Mouse (Mus musculus): ENCODE results near the gene C2cd3. TPM values are rescaled to one million over a fixed set of nuclear protein-coding genes. Genes with fewer than 3 reads are reported as not detected.

Gene C2cd3
- polyA plus RNA-seq, 1 experiment, result 18.1 TPM

- TF ChIP-seq CTCF (IDR thresholded peaks at IDR 0.05; ENCODE audit: control insufficient read depth, insufficient read depth, low read length) (no peak), POLR2A (IDR thresholded peaks at IDR 0.05; ENCODE audit: borderline replicate concordance, control insufficient read depth, low read depth, low read length) (peak; percentile 100)
- no peaks in the 10 kb centered on the region; the same call in 1 of the 2 replicates for H3K4me1 ChIP-seq (ENCODE audit: control insufficient read depth, insufficient read depth, low read length)
- WGBS, result under 1% methylated on average over 27 of the region's 27 CpGs
- H3K4me3 ChIP-seq (replicated peaks; ENCODE audit: control insufficient read depth, low read depth, low read length), result peak within 1 kb of the TSS; percentile 82
- peak within 1 kb of the TSS; percentile 92 for H3K27ac ChIP-seq (ENCODE audit: control insufficient read depth, insufficient read depth, low read depth, low read length, poor library complexity)
Observed at GRCm38 (mm10) chr7:100493117-100493483, 121.1 kb downstream of the C2cd3 start, which contains the start of gene Ucp2. Gene Ucp2 (plus strand): TSS chr7:100493337.

GRCm38 (mm10) chr7:100493484-100494414 is 121.7 kb downstream of the C2cd3 start:
- peak overlapping the region; percentile 92 for H3K27ac ChIP-seq (ENCODE audit: control insufficient read depth, insufficient read depth, low read depth, low read length, poor library complexity)
- no peaks in the 10 kb centered on the region; the same call in 1 of the 2 replicates for H3K4me1 ChIP-seq (ENCODE audit: control insufficient read depth, insufficient read depth, low read length)
- 2% methylated on average over 19 of the region's 19 CpGs for WGBS
- TF ChIP-seq POLR2A (IDR thresholded peaks at IDR 0.05; ENCODE audit: borderline replicate concordance, control insufficient read depth, low read depth, low read length) (no peak), CTCF (IDR thresholded peaks at IDR 0.05; ENCODE audit: control insufficient read depth, insufficient read depth, low read length) (no peak)
- peak overlapping the region; percentile 82 for H3K4me3 ChIP-seq (replicated peaks; ENCODE audit: control insufficient read depth, low read depth, low read length)

- Histone ChIP-seq H3K4me3 (replicated peaks; ENCODE audit: control insufficient read depth, low read depth, low read length) (peak overlapping the region; percentile 82), H3K4me1 (ENCODE audit: control insufficient read depth, insufficient read depth, low read length) (no peaks in the 10 kb centered on the region; the same call in 1 of the 2 replicates), H3K27ac (ENCODE audit: control insufficient read depth, insufficient read depth, low read depth, low read length, poor library complexity) (peak overlapping the region; percentile 92)
- TF ChIP-seq CTCF (IDR thresholded peaks at IDR 0.05; ENCODE audit: control insufficient read depth, insufficient read depth, low read length) (no peak), POLR2A (IDR thresholded peaks at IDR 0.05; ENCODE audit: borderline replicate concordance, control insufficient read depth, low read depth, low read length) (no peak)
- 25% methylated on average over 7 of the region's 7 CpGs for WGBS
Observed at GRCm38 (mm10) chr7:100494415-100494831, 122.4 kb downstream of the C2cd3 start.

- 14% methylated on average over 8 of the region's 8 CpGs for WGBS
- peak overlapping the region; percentile 92 for H3K27ac ChIP-seq (ENCODE audit: control insufficient read depth, insufficient read depth, low read depth, low read length, poor library complexity)
- H3K4me3 ChIP-seq (replicated peaks; ENCODE audit: control insufficient read depth, low read depth, low read length), result peak overlapping the region; percentile 82
- no peaks in the 10 kb centered on the region; the same call in 1 of the 2 replicates for H3K4me1 ChIP-seq (ENCODE audit: control insufficient read depth, insufficient read depth, low read length)
- TF ChIP-seq CTCF (IDR thresholded peaks at IDR 0.05; ENCODE audit: control insufficient read depth, insufficient read depth, low read length), result no peak
- TF ChIP-seq POLR2A (IDR thresholded peaks at IDR 0.05; ENCODE audit: borderline replicate concordance, control insufficient read depth, low read depth, low read length), result no peak
Observed at GRCm38 (mm10) chr7:100495042-100495441, 123.0 kb downstream of the C2cd3 start.

GRCm38 (mm10) chr7:100495581-100496251 is 123.7 kb downstream of the C2cd3 start:
- peak overlapping the region; percentile 92 for H3K27ac ChIP-seq (ENCODE audit: control insufficient read depth, insufficient read depth, low read depth, low read length, poor library complexity)
- peak overlapping the region; percentile 82 for H3K4me3 ChIP-seq (replicated peaks; ENCODE audit: control insufficient read depth, low read depth, low read length)
- 6% methylated on average over 11 of the region's 11 CpGs for WGBS
- TF ChIP-seq POLR2A (IDR thresholded peaks at IDR 0.05; ENCODE audit: borderline replicate concordance, control insufficient read depth, low read depth, low read length) (no peak), CTCF (IDR thresholded peaks at IDR 0.05; ENCODE audit: control insufficient read depth, insufficient read depth, low read length) (peak; percentile 11; the same call in 1 of the 2 replicates)
- no peaks in the 10 kb centered on the region; the same call in 1 of the 2 replicates for H3K4me1 ChIP-seq (ENCODE audit: control insufficient read depth, insufficient read depth, low read length)

GRCm38 (mm10) chr7:100496371-100496770 is 124.3 kb downstream of the C2cd3 start:
- TF ChIP-seq POLR2A (IDR thresholded peaks at IDR 0.05; ENCODE audit: borderline replicate concordance, control insufficient read depth, low read depth, low read length) (no peak), CTCF (IDR thresholded peaks at IDR 0.05; ENCODE audit: control insufficient read depth, insufficient read depth, low read length) (no peak)
- 57% methylated on average over 6 of the region's 6 CpGs for WGBS
- Histone ChIP-seq H3K4me1 (ENCODE audit: control insufficient read depth, insufficient read depth, low read length) (no peaks in the 10 kb centered on the region; the same call in 1 of the 2 replicates), H3K27ac (ENCODE audit: control insufficient read depth, insufficient read depth, low read depth, low read length, poor library complexity) (peak overlapping the region; percentile 92), H3K4me3 (replicated peaks; ENCODE audit: control insufficient read depth, low read depth, low read length) (peak overlapping the region; percentile 65)

GRCm38 (mm10) chr7:100496791-100497190 is 124.8 kb downstream of the C2cd3 start:
- H3K4me1 ChIP-seq (ENCODE audit: control insufficient read depth, insufficient read depth, low read length), result no peaks in the 10 kb centered on the region; the same call in 1 of the 2 replicates
- H3K4me3 ChIP-seq (replicated peaks; ENCODE audit: control insufficient read depth, low read depth, low read length), result no peak overlapping the region
- TF ChIP-seq CTCF (IDR thresholded peaks at IDR 0.05; ENCODE audit: control insufficient read depth, insufficient read depth, low read length) (no peak), POLR2A (IDR thresholded peaks at IDR 0.05; ENCODE audit: borderline replicate concordance, control insufficient read depth, low read depth, low read length) (peak; percentile 17; the same call in 1 of the 2 replicates)
- 96% methylated on average over 9 of the region's 9 CpGs for WGBS
- peak overlapping the region; percentile 92 for H3K27ac ChIP-seq (ENCODE audit: control insufficient read depth, insufficient read depth, low read depth, low read length, poor library complexity)

- Histone ChIP-seq H3K4me3 (replicated peaks; ENCODE audit: control insufficient read depth, low read depth, low read length) (no peak overlapping the region), H3K27ac (ENCODE audit: control insufficient read depth, insufficient read depth, low read depth, low read length, poor library complexity) (no peak overlapping the region), H3K4me1 (ENCODE audit: control insufficient read depth, insufficient read depth, low read length) (peaks cover 1% of the 10 kb centered on the region; the same call in 1 of the 2 replicates)
- TF ChIP-seq CTCF (IDR thresholded peaks at IDR 0.05; ENCODE audit: control insufficient read depth, insufficient read depth, low read length) (no peak), POLR2A (IDR thresholded peaks at IDR 0.05; ENCODE audit: borderline replicate concordance, control insufficient read depth, low read depth, low read length) (no peak)
- 87% methylated on average over 4 of the region's 4 CpGs for WGBS
Observed at GRCm38 (mm10) chr7:100497402-100497801, 125.4 kb downstream of the C2cd3 start.
